Mouse (Mus musculus) ES-E14 (cell line): ENCODE results near the gene Ssr1. TPM values are rescaled to one million over a fixed set of nuclear protein-coding genes. Genes with fewer than 3 reads are reported as not detected.

Experiments
- DNase-seq: peaks from one replicate; pipeline ENCODE4 v3.0.0-alpha.2; 2013; ENCODE audit warnings: low read depth, low spot score
- H3K27ac ChIP-seq: 2 replicates; pipeline ENCODE4 v1.5.1; 2012; ENCODE audit warnings: low read depth, mild to moderate bottlenecking, low read length, moderate library complexity, mixed read lengths; ENCODE audit not compliant: poor library complexity, insufficient read depth, severe bottlenecking
- H3K36me3 ChIP-seq: 2 replicates; pipeline ENCODE4 v1.6.1; 2012; ENCODE audit warnings: mild to moderate bottlenecking, low read length, moderate library complexity, mixed read lengths; ENCODE audit not compliant: control insufficient read depth, poor library complexity, insufficient read depth, severe bottlenecking
- H3K4me1 ChIP-seq, 2 experiments: fragments of 150-350 bp in 1 of 2; sonication (generic) in 1 of 2; 2 replicates each; pipeline ENCODE4 v1.6.1; 2012; ENCODE audit warnings: low read length in 2 of 2, mild to moderate bottlenecking in 1 of 2, mixed read lengths in 1 of 2; ENCODE audit not compliant: control insufficient read depth in 2 of 2, insufficient read depth in 2 of 2, poor library complexity in 1 of 2
- H3K4me3 ChIP-seq, 2 experiments: fragments of 150-350 bp in 1 of 2; sonication (generic) in 1 of 2; 2 replicates each; pipeline ENCODE4 v1.5.1; 2012; ENCODE audit warnings: low read length in 2 of 2, low read depth in 1 of 2, mild to moderate bottlenecking in 1 of 2, mixed read lengths in 1 of 2; ENCODE audit not compliant: insufficient read depth in 1 of 2, poor library complexity in 1 of 2, severe bottlenecking in 1 of 2
- H3K9ac ChIP-seq: 2 replicates; pipeline ENCODE4 v1.6.1; 2012; ENCODE audit warnings: low read depth, mild to moderate bottlenecking, low read length, mixed read lengths; ENCODE audit not compliant: poor library complexity, insufficient read depth, severe bottlenecking
- H3K9me3 ChIP-seq: fragments of 150-350 bp; sonication (generic); 2 replicates; pipeline ENCODE4 v1.6.1; 2012; ENCODE audit warnings: low read depth, mild to moderate bottlenecking, low read length; ENCODE audit not compliant: control insufficient read depth, insufficient read depth
- CHD2 ChIP-seq: IDR thresholded peaks from 2 replicates; pipeline ENCODE4 v1.6.1; 2014; ENCODE audit warnings: mild to moderate bottlenecking, low read depth, low read length, inconsistent platforms
- HCFC1 ChIP-seq: IDR thresholded peaks from 2 replicates; pipeline ENCODE4 v1.6.1; 2012; ENCODE audit warnings: low read length, inconsistent platforms, borderline replicate concordance; ENCODE audit not compliant: insufficient read depth
- MAFK ChIP-seq: IDR thresholded peaks from 2 replicates; pipeline ENCODE4 v1.6.1; 2014; ENCODE audit warnings: mild to moderate bottlenecking, low read depth, low read length, inconsistent platforms; ENCODE audit not compliant: insufficient read depth
- ZC3H11A ChIP-seq: IDR thresholded peaks from 2 replicates; pipeline ENCODE4 v1.6.1; 2012; ENCODE audit warnings: low read depth, mild to moderate bottlenecking, inconsistent platforms, low read length, borderline replicate concordance
- ZNF384 ChIP-seq: IDR thresholded peaks from 2 replicates; pipeline ENCODE4 v1.6.1; 2012; ENCODE audit warnings: low read depth, low read length, inconsistent platforms
- in situ Hi-C, 2 experiments: fragments of 600-800 bp; cut with MboI; formaldehyde crosslinking; loops; one replicate each; pipeline ENCODE4 v1.15.1; 2025; ENCODE audit warnings: low sequenced_read_pairs in 2 of 2, inconsistent platforms in 1 of 2; ENCODE audit not compliant: unreplicated experiment in 2 of 2
- total RNA-seq: library from RNA; depleted of rRNA; stranded (reverse); fragments of 300-350 nt; gene quantifications from 2 replicates; pipeline ENCODE4 v1.2.3, GENCODE M21; 2012; rRNA removed

The Ssr1 gene
- total RNA-seq = 71.3 and 82.0 TPM in 2 replicates

- Histone ChIP-seq H3K4me1 (no peaks in the 10 kb centered on the region; a peak in 1 of 4 replicates), H3K9me3 (no peaks in the 10 kb centered on the region), H3K36me3 (peaks cover 21% of the 10 kb centered on the region), H3K4me3 (peak within 1 kb of the TSS; percentile 73 to 94), H3K9ac (peak within 1 kb of the TSS; percentile 87), H3K27ac (peak within 1 kb of the TSS; percentile 31)
- no peak for TF ChIP-seq CHD2
- peak; percentile 58; the same call in 1 of the 2 replicates for TF ChIP-seq HCFC1
- TF ChIP-seq ZC3H11A = no peak
- TF ChIP-seq MAFK = no peak
- peak; percentile 79 for DNase-seq
- in situ Hi-C loops = no loop called here
Measured at GRCm38 (mm10) chr13:37993704-37994404, at the start of gene Ssr1. Ssr1 (minus strand) TSS chr13:37994217.

GRCm38 (mm10) chr13:38037811-38038210, 43.8 kb upstream of the Ssr1 start:
- in situ Hi-C loops = no loop called here
- Histone ChIP-seq H3K9ac (peak overlapping the region; percentile 93), H3K27ac (no peak overlapping the region), H3K36me3 (peaks cover 4% of the 10 kb centered on the region; the same call in 1 of the 2 replicates), H3K4me3 (peak overlapping the region; percentile 86 to 90), H3K9me3 (no peaks in the 10 kb centered on the region), H3K4me1 (peaks cover 2 to 3% of the 10 kb centered on the region in 2 experiments)
- DNase-seq = no peak
- TF ChIP-seq ZNF384 = no peak
- TF ChIP-seq CHD2 = no peak

- Histone ChIP-seq H3K9ac (peak within 1 kb of the TSS; percentile 93), H3K9me3 (no peaks in the 10 kb centered on the region), H3K4me1 (peaks cover 2 to 3% of the 10 kb centered on the region in 2 experiments), H3K27ac (no peak within 1 kb of the TSS), H3K36me3 (peaks cover 4% of the 10 kb centered on the region; the same call in 1 of the 2 replicates), H3K4me3 (peak within 1 kb of the TSS; percentile 86 to 90)
- in situ Hi-C loops = no loop called here
- DNase-seq = peak; percentile 98
- peak; percentile 70; the same call in 1 of the 2 replicates for TF ChIP-seq HCFC1
- no peak for TF ChIP-seq ZC3H11A
Measured at GRCm38 (mm10) chr13:38037044-38037687, 43.1 kb upstream of the Ssr1 start, which contains the start of gene Cage1. Cage1 (minus strand) TSS chr13:38037069.

GRCm38 (mm10) chr13:38036343-38037043, 42.5 kb upstream of the Ssr1 start, which contains the start of gene Riok1:
Riok1 (plus strand) TSS chr13:38036995.
- Histone ChIP-seq H3K4me1 (peaks cover 2 to 3% of the 10 kb centered on the region in 2 experiments), H3K9ac (peak within 1 kb of the TSS; percentile 93), H3K36me3 (peaks cover 4% of the 10 kb centered on the region; the same call in 1 of the 2 replicates), H3K9me3 (no peaks in the 10 kb centered on the region), H3K27ac (no peak within 1 kb of the TSS), H3K4me3 (peak within 1 kb of the TSS; percentile 86 to 90)
- no peak for DNase-seq
- TF ChIP-seq ZC3H11A (no peak), ZNF384 (peak; percentile 37; the same call in 1 of the 2 replicates)
- in situ Hi-C loops = no loop called here
